Mouse (Mus musculus) urinary bladder, postnatal 4 days (tissue): ENCODE results near the gene Trim50.

ENCODE experiments used
- DNase-seq, 2 experiments: peaks; one replicate each; pipeline ENCODE4 v3.0.0; 2021 to 2022; ENCODE audit warnings: low spot score in 2 of 2

Trim50 gene

GRCm38 (mm10) chr5:135369787-135370654 is 16.9 kb downstream of the Trim50 start, which contains the start of gene Nsun5:
TSS of gene Nsun5 (plus strand) at chr5:135369953.
- DNase-seq, result peak; percentile 88 to 97

GRCm38 (mm10) chr5:135371195-135371594 is 18.1 kb downstream of the Trim50 start:
- DNase-seq, result no peak

DNA sequence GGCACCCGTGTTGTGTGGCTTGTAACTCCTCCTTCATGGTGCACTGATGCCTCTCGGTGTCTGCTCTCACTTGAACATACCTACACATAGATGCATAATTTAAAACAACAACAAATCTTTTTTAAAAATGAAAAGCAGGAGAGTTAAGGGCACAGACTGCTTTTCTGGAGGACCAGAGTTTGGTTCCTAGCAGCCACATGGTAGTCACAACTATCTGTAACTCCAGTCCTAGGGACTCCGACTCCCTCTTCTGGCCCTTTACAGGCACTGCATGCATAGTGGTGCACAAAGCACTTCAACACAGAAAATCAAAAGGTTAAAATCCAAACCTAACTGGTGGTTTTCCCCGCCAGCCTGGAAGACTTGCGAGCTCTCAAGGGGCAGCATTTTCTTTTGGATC is 20.5 kb downstream of the Trim50 start:
- DNase-seq, result no peak

GRCm38 (mm10) chr5:135375167-135375566 is 22.1 kb downstream of the Trim50 start:
- no peak for DNase-seq

GRCm38 (mm10) chr5:135376341-135376740 is 23.2 kb downstream of the Trim50 start:
- DNase-seq, result no peak

- DNase-seq, result no peak
These were observed 27.6 kb downstream of the Trim50 start for GRCm38 (mm10) chr5:135380681-135381080.

DNA sequence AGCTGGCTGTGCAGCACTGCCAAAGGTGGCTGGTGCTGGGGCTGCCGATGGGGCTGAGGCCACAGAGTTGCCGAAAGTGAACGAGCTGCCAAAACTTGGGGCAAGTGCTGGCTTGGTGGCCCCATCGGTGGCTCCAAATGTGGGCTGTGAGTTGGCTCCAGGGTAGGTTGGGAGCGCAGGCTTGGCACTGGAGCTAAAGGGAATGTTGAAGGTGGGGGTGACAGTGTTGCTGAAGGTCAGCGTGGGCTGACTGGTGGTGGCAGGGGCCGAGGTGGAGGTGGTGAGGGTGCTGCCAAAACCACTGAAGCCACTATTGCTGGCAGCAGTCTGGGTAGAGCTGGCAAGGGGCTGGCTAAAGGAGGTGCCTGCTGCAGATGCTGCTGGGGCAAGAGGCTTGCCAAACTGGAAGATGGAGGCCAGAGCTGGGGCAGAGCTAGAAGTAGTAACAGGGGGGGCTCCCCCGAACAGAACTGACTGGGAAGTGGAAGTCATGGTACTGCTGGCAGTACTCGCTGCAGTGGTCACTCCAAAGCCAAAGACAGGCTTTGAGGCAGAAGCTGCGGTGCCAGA is 28.3 kb downstream of the Trim50 start:
- DNase-seq, result no peak

- DNase-seq, result no peak
These were observed 29.7 kb downstream of the Trim50 start for GRCm38 (mm10) chr5:135382746-135383145.

DNA sequence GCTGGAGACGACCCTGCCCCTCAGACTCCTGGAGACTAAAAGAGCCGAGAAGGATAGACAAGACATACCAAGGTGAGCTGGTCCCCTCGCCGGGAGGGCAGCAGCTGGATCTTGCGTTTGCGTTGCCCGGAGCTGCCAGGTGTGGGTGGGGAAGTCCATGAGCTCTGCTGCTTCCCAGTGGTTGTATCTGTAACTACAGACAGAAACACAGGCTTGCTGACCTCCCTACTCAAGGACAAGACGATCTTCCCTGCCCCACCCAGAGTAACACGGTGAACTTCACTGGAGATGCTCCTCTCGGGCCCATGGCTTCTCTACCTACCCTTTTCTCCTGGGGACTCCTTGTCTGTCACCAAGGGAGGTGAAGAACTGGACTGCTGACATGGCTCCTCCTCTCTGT is 30.7 kb downstream of the Trim50 start:
- DNase-seq, result no peak

- DNase-seq, result peak; percentile 75 to 79
These were observed 41.1 kb downstream of the Trim50 start, which contains the start of gene Pom121 for GRCm38 (mm10) chr5:135394004-135394823. TSS of gene Pom121 (minus strand) at chr5:135394546.

DNA sequence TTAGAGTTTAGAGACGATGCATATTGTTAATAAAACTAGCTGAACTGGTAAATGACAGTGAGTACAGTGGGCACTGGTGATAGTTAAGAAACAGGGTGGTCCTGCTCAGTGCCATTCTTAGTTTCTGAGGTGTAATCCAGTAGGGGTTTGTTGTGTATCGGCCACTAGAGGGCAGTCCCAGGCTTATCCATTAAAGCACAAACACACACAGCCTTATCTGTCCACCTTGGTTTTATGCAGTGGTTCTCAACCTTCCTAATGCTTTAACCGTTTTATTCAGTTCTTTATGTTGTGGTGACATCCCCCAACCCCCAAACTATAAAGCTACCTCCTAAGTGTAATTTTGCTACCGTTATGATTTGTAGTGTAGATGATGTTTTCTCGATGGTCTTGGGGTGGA is 42.7 kb downstream of the Trim50 start:
- DNase-seq, result no peak

GRCm38 (mm10) chr5:135399382-135399781 is 46.3 kb downstream of the Trim50 start:
- DNase-seq, result no peak

- DNase-seq, result peak; percentile 56 to 86
These were observed 47.1 kb downstream of the Trim50 start for GRCm38 (mm10) chr5:135400244-135400643.

DNA sequence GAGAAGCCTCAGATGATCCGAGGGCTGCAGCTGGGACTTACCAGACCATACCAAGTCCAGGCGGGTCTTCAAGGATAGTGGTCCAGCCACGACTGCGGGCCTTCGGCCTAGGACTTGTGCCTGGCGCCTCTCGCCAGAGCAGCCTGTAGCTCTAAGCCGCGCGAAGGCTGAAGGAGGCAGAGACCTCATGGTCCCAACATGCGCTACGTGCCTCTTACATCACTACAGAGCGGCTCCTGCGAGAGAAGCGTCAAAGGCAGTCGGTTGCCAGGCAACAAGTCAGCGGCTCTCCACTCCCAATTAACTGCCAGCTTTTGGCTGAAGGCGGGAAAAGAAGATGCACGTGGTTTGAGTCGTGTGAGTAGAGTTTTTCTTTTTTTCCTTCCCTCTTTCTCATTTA is 51.5 kb downstream of the Trim50 start:
- DNase-seq, result no peak

DNA sequence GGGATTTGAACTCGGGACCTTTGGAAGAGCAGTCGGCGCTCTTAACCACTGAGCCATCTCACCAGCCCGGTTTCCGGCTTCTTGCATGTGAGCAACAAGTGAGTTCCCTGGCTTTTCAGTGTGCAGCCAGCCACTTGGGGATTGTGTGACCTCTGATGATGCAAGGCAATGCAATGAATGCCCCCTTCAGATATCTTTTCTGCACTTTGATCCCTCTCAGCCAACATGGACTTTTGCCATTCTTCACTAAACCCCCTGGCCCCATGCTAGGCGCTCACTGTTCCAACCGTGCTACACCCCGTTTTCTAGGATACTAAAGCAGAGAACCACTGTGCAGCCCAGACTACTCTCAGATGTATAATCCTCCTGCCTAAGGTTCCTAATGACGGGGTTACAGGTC is 52.3 kb downstream of the Trim50 start:
- DNase-seq, result no peak

GRCm38 (mm10) chr5:135408114-135408513 is 55.0 kb downstream of the Trim50 start:
- DNase-seq, result no peak

GRCm38 (mm10) chr5:135410266-135410665 is 57.2 kb downstream of the Trim50 start:
- no peak for DNase-seq
